Mouse (Mus musculus): ENCODE results near the gene Phf21a.

The Phf21a gene

GRCm38 (mm10) chr2:92182981-92183501 is 90.1 kb downstream of the Phf21a start:
- peak; percentile 81 to 85 for DNase-seq

GRCm38 (mm10) chr2:92183613-92184076 is 90.7 kb downstream of the Phf21a start:
- DNase-seq, result peak; percentile 92 to 93

GRCm38 (mm10) chr2:92184077-92184921 is 91.4 kb downstream of the Phf21a start:
- DNase-seq, result peak; percentile 55 to 60

GRCm38 (mm10) chr2:92185062-92185765 is 92.3 kb downstream of the Phf21a start:
- DNase-seq, result peak; percentile 36 to 44

- DNase-seq, result no peak
Observed at GRCm38 (mm10) chr2:92185766-92186450, 93.0 kb downstream of the Phf21a start.

GRCm38 (mm10) chr2:92187061-92187460 is 94.1 kb downstream of the Phf21a start:
- no peak for DNase-seq

- no peak for DNase-seq
Observed at GRCm38 (mm10) chr2:92188744-92189143, 95.8 kb downstream of the Phf21a start.

GRCm38 (mm10) chr2:92190960-92191359 is 98.0 kb downstream of the Phf21a start:
- no peak for DNase-seq

GRCm38 (mm10) chr2:92191826-92192581 is 99.1 kb downstream of the Phf21a start:
- DNase-seq, result peak in 1 of 2 experiments; percentile 56

GRCm38 (mm10) chr2:92198126-92198525 is 105.2 kb downstream of the Phf21a start:
- DNase-seq, result no peak

- DNase-seq, result no peak
Observed at GRCm38 (mm10) chr2:92198747-92199146, 105.8 kb downstream of the Phf21a start.

GRCm38 (mm10) chr2:92199562-92200286 is 106.8 kb downstream of the Phf21a start:
- DNase-seq, result no peak

GRCm38 (mm10) chr2:92202319-92203040 is 109.6 kb downstream of the Phf21a start:
- DNase-seq, result no peak

- no peak for DNase-seq
Observed at GRCm38 (mm10) chr2:92205010-92205639, 112.2 kb downstream of the Phf21a start.

GRCm38 (mm10) chr2:92210409-92210808 is 117.5 kb downstream of the Phf21a start:
- no peak for DNase-seq

- no peak for DNase-seq
Observed at GRCm38 (mm10) chr2:92221431-92221830, 128.5 kb downstream of the Phf21a start.

- DNase-seq, result no peak
Observed at GRCm38 (mm10) chr2:92225592-92225991, 132.7 kb downstream of the Phf21a start.

- no peak for DNase-seq
Observed at GRCm38 (mm10) chr2:92229973-92230372, 137.1 kb downstream of the Phf21a start.

GRCm38 (mm10) chr2:92231706-92232105 is 138.8 kb downstream of the Phf21a start:
- no peak for DNase-seq

GRCm38 (mm10) chr2:92234768-92235332 is 141.9 kb downstream of the Phf21a start:
- DNase-seq, result no peak
